Mouse (Mus musculus) midbrain, embryonic 16.5 days (tissue): Measurements from ENCODE around the gene Mms22l. TPM values are rescaled to one million over a fixed set of nuclear protein-coding genes. Genes with fewer than 3 reads are reported as not detected.
"Not testable (repeated sequence)": the region's sequence is repeated elsewhere in the genome, so short reads cannot be mapped to it uniquely, and the experiment has no call there.

ENCODE experiments used
- ATAC-seq: fragments of 200-750 bp; cut with Nextera tagmentation; 2 replicates; pipeline ENCODE4 v1.8.0; 2017; ENCODE audit warnings: moderate TSS enrichment
- H3K27ac ChIP-seq: fragments of 300-500 bp; sonication (generic); 2 replicates; pipeline ENCODE4 v1.5.1; 2014; ENCODE audit warnings: mild to moderate bottlenecking, low read length, mixed read lengths
- H3K27me3 ChIP-seq: fragments of 300-500 bp; sonication (generic); 2 replicates; pipeline ENCODE4 v1.6.1; 2014; ENCODE audit warnings: low read depth, low read length, mixed read lengths; ENCODE audit not compliant: control insufficient read depth, insufficient read depth
- H3K36me3 ChIP-seq: fragments of 300-500 bp; sonication (generic); 2 replicates; pipeline ENCODE4 v1.6.1; 2014; ENCODE audit warnings: mild to moderate bottlenecking, low read length, moderate library complexity, mixed read lengths; ENCODE audit not compliant: control insufficient read depth, insufficient read depth
- H3K4me1 ChIP-seq: fragments of 300-500 bp; sonication (generic); 2 replicates; pipeline ENCODE4 v1.6.1; 2014; ENCODE audit warnings: mild to moderate bottlenecking, low read length, mixed read lengths; ENCODE audit not compliant: control insufficient read depth, insufficient read depth
- H3K4me2 ChIP-seq: fragments of 300-500 bp; sonication (generic); 2 replicates; pipeline ENCODE4 v1.6.1; 2014; ENCODE audit warnings: mild to moderate bottlenecking, low read length, mixed read lengths
- H3K4me3 ChIP-seq: fragments of 300-500 bp; sonication (generic); 2 replicates; pipeline ENCODE4 v1.5.1; 2014; ENCODE audit warnings: low read depth, mild to moderate bottlenecking, low read length, moderate library complexity, mixed read lengths
- H3K9ac ChIP-seq: fragments of 300-500 bp; sonication (generic); 2 replicates; pipeline ENCODE4 v1.6.1; 2014; ENCODE audit warnings: low read depth, low read length, mixed read lengths
- H3K9me3 ChIP-seq: fragments of 300-500 bp; sonication (generic); replicated peaks from 2 replicates; pipeline ENCODE4 v1.6.1; 2014; ENCODE audit warnings: mild to moderate bottlenecking, low read length, mixed read lengths; ENCODE audit not compliant: control insufficient read depth, poor library complexity, severe bottlenecking
- WGBS: fragments of 180-500 bp; shearing (Covaris S2); extraction: QIAGEN DNeasy Blood & Tissue Kit; methylation state at CpG from one replicate; pipeline ENCODE4 v1.1.7; 2014; 5-methylcytosine and 5-hydroxymethylcytosine counted together
- polyA plus RNA-seq: library from polyadenylated mRNA; unstranded; fragments of >200 nt; fragmentation: Nextera tagmentation; extraction: Ambion mirVana; gene quantifications from 2 replicates; pipeline ENCODE4 v1.2.1, GENCODE M21; 2015

Gene Mms22l
- polyA plus RNA-seq, 1 experiment from 2014 or later = 2.7 TPM

DNA sequence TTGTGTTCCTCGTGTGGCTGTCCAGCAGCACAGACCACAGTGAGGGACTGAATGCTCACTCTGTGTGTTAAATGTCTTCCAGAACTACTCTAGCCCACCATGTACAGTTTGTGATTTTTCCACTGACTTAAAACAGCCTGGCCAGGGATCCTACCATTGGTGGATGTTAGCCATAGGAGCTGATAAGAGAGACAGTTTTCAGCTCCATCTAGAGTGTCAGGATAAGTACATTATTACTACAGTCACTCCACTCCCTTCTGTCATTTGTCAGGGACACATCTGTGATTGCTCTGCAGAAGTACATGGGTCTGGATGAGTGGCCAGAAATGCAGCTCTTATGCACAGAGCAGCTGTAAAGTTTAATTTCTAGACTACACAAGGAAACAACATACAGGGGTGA, 131.6 kb downstream of the Mms22l start:
- H3K36me3 ChIP-seq = no peaks in the 10 kb centered on the region
- no peak for ATAC-seq

GRCm38 (mm10) chr4:24630430-24630829, 134.2 kb downstream of the Mms22l start:
- no peak overlapping the region for H3K27ac ChIP-seq
- no peaks in the 10 kb centered on the region for H3K9me3 ChIP-seq
- WGBS = 65% methylated on average over 2 of the region's 2 CpGs

More for the DNA sequence above, 131.6 kb downstream of the Mms22l start:
- Histone ChIP-seq H3K4me3 (no peak overlapping the region), H3K9me3 (no peaks in the 10 kb centered on the region), H3K4me2 (no peak overlapping the region), H3K4me1 (peaks cover 8% of the 10 kb centered on the region), H3K27ac (no peak overlapping the region), H3K9ac (no peak overlapping the region), H3K27me3 (no peaks in the 10 kb centered on the region)
- 59% methylated on average over 1 of the region's 1 CpGs for WGBS

DNA sequence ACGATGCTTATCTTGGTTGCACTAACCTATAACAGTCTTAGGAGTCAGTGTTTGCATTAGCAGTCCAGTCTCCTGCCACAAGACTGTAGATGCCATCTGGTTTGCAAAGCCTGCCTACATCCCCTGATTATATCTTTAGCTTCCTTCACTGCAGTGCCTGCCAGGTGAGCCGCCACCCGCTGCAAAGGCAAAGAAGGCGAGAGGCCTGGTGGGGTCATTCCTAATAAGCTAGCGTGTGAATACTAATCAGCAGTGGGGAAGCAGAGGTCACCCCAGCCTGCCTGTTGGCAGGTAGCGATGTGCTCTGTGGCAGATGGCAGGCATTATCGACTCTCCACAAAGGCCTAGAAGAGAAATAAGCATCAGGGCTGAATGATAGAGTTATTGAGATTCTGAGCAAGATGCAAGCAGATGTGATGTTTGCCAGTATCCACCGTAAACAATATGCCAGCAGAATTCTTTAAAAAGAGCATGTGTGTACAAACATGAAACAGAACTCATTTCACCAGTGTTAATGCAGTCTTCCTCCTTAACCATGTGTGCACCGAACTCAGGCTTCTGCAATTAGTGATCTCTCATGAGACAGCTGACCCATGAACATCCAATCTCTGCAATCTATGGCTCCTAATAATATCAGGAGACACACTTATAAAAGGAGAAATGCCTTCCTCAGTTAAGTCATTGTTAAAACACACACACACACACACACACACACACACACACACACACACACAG, 135.1 kb downstream of the Mms22l start:
- H3K9ac ChIP-seq = peak overlapping the region; percentile 30; the same call in 1 of the 2 replicates
- H3K9me3 ChIP-seq = no peaks in the 10 kb centered on the region
- H3K36me3 ChIP-seq = no peaks in the 10 kb centered on the region
- WGBS = 37% methylated on average over 9 of the region's 9 CpGs
- no peak overlapping the region for H3K4me3 ChIP-seq
- ATAC-seq = peak; percentile 66
- H3K4me1 ChIP-seq = peaks cover 10% of the 10 kb centered on the region
- 0 out of 2 replicates have a peak overlapping the region, but pooled peaks have one; percentile 11 for H3K4me2 ChIP-seq
- H3K27me3 ChIP-seq = no peaks in the 10 kb centered on the region
- peak overlapping the region; percentile 71 for H3K27ac ChIP-seq

More at GRCm38 (mm10) chr4:24630430-24630829, 134.2 kb downstream of the Mms22l start:
- no peak overlapping the region for H3K9ac ChIP-seq
- no peak overlapping the region for H3K4me2 ChIP-seq
- no peaks in the 10 kb centered on the region for H3K36me3 ChIP-seq
- no peaks in the 10 kb centered on the region for H3K27me3 ChIP-seq
- H3K4me1 ChIP-seq = peaks cover 8% of the 10 kb centered on the region
- no peak overlapping the region for H3K4me3 ChIP-seq
- ATAC-seq = no peak

- H3K9me3 ChIP-seq = no peaks in the 10 kb centered on the region
- H3K4me1 ChIP-seq = no peaks in the 10 kb centered on the region
- no peak overlapping the region for H3K9ac ChIP-seq
- 77% methylated on average over 2 of the region's 2 CpGs for WGBS
- H3K36me3 ChIP-seq = no peaks in the 10 kb centered on the region
- no peak overlapping the region for H3K4me3 ChIP-seq
- no peaks in the 10 kb centered on the region for H3K27me3 ChIP-seq
- no peak overlapping the region for H3K27ac ChIP-seq
- no peak for ATAC-seq
- no peak overlapping the region for H3K4me2 ChIP-seq
Observed at GRCm38 (mm10) chr4:24642306-24642705, 146.1 kb downstream of the Mms22l start.

DNA sequence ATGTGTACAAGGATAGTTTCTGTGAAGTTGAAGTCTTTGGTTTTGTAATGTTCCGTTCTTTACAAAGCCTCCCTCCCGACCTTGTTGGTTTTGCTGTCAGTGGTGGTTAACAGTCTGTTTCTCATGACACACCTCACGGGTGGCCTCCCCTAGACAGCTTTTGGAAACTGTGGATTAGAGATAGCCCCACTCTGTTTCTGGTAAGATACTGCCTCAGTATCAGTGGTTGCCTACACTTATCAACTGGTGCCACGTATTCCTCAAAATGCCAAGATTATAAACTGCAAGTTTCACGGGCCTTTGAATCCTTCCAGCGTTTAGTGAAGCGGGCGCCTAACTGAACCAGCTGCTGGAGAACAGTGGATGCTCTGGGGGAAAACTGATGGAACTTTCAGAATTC, 148.5 kb downstream of the Mms22l start:
- not testable (repeated sequence) for H3K27me3 ChIP-seq, H3K27ac ChIP-seq, H3K9me3 ChIP-seq, H3K4me3 ChIP-seq, H3K36me3 ChIP-seq, ATAC-seq, H3K9ac ChIP-seq, H3K4me2 ChIP-seq, H3K4me1 ChIP-seq
- 91% methylated on average over 6 of the region's 8 CpGs for WGBS
